Mouse (Mus musculus) forebrain, embryonic 16.5 days (tissue): ENCODE data around the gene Il22ra1. TPM values are rescaled to one million over a fixed set of nuclear protein-coding genes. Genes with fewer than 3 reads are reported as not detected.

ENCODE experiments used
- ATAC-seq: fragments of 200-750 bp; cut with Nextera tagmentation; 2 replicates; pipeline ENCODE4 v1.8.0; 2017; ENCODE audit warnings: mild to moderate bottlenecking, moderate library complexity
- H3K27ac ChIP-seq: fragments of 300-500 bp; sonication (generic); 2 replicates; pipeline ENCODE4 v1.5.1; 2014; ENCODE audit warnings: low read length, control low read depth
- H3K27me3 ChIP-seq: fragments of 300-500 bp; sonication (generic); replicated peaks from 2 replicates; pipeline ENCODE4 v1.6.1; 2014; ENCODE audit warnings: low read length; ENCODE audit not compliant: control insufficient read depth, insufficient read depth
- H3K36me3 ChIP-seq: fragments of 300-500 bp; sonication (generic); 2 replicates; pipeline ENCODE4 v1.6.1; 2014; ENCODE audit not compliant: control insufficient read depth, insufficient read depth
- H3K4me1 ChIP-seq: fragments of 300-500 bp; sonication (generic); replicated peaks from 2 replicates; pipeline ENCODE4 v1.6.1; 2014; ENCODE audit warnings: low read length; ENCODE audit not compliant: control insufficient read depth, insufficient read depth
- H3K4me2 ChIP-seq: fragments of 300-500 bp; sonication (generic); 2 replicates; pipeline ENCODE4 v1.6.1; 2014; ENCODE audit warnings: mild to moderate bottlenecking, low read length, control low read depth
- H3K4me3 ChIP-seq: fragments of 300-500 bp; sonication (generic); replicated peaks from 2 replicates; pipeline ENCODE4 v1.5.1; 2014; ENCODE audit warnings: mild to moderate bottlenecking, low read length, control low read depth
- H3K9ac ChIP-seq: fragments of 300-500 bp; sonication (generic); replicated peaks from 2 replicates; pipeline ENCODE4 v1.6.1; 2014; ENCODE audit warnings: low read depth, low read length, control low read depth
- H3K9me3 ChIP-seq: fragments of 300-500 bp; sonication (generic); 2 replicates; pipeline ENCODE4 v1.6.1; 2016; ENCODE audit warnings: low read length; ENCODE audit not compliant: control insufficient read depth
- WGBS: fragments of 180-500 bp; shearing (Covaris S2); extraction: QIAGEN DNeasy Blood & Tissue Kit; methylation state at CpG from one replicate; pipeline ENCODE4 v1.1.7; 2014; 5-methylcytosine and 5-hydroxymethylcytosine counted together
- polyA plus RNA-seq: library from polyadenylated mRNA; unstranded; fragments of >200 nt; fragmentation: Nextera tagmentation; extraction: Ambion mirVana; gene quantifications from 2 replicates; pipeline ENCODE4 v1.2.1, GENCODE M21; 2015

The Il22ra1 gene
- polyA plus RNA-seq, 1 experiment from 2014 or later, result not detected

DNA sequence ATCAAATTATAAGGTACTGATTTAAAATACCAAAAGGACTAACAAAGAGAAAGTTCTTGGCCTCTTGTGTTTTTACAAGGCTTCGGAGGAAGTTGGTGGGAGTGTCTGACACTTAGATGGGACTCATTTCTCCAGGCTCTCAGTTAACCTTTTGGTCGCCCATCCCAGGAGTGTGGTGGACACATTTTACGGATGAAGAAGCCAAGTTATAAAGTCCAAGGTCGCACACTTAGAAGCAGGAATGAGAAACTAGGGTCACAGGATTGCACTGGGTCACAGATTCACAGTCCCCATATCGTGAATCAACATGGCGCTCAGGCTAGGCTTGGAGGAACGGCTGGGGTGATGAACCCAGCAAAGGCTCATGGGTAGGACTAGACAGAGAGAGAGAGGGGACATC lies 33.6 kb downstream of the Il22ra1 start:
- 88% methylated on average over 7 of the region's 7 CpGs for WGBS
- Histone ChIP-seq H3K27me3 (no peaks in the 10 kb centered on the region), H3K4me2 (no peak overlapping the region)

DNA sequence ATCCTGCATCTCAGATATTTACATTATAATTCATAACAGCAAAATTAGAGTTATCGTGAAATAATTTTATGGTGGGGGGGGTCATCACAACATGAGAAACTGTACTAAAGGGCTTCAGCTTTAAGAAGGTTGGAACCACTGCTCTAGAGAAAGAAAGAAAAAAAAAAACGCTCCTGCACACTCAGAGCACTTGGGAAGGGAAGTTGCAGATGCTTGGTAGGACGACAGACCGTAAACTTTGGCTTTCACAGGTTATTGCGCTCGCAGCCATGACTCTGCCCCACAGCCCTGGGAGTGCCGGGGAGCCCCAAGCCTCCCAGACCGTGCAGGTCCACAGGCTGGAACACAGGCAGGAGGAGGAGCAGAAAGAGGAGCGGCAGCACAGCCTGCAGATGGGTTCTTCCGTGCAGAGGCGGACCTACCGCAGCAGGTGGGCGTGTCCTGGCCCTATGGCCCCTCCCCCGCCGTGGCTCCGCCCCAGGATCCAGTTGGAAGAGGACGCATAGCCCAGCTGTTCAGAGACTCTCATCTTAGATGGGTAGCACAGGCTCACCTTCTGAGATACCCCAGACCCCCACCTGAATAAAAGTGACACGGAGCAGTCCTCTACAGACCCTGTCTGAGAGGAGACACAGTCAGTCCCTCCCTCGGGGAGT lies 34.4 kb downstream of the Il22ra1 start:
- no peaks in the 10 kb centered on the region for H3K36me3 ChIP-seq
- H3K4me2 ChIP-seq, result peak overlapping the region; percentile 45
- H3K27ac ChIP-seq, result no peak overlapping the region
- no peak overlapping the region for H3K9ac ChIP-seq
- peak overlapping the region; percentile 21; the same call in 1 of the 2 replicates for H3K4me3 ChIP-seq
- H3K27me3 ChIP-seq, result no peaks in the 10 kb centered on the region
- peak; percentile 31 for ATAC-seq
- no peaks in the 10 kb centered on the region for H3K4me1 ChIP-seq
- no peaks in the 10 kb centered on the region for H3K9me3 ChIP-seq
- 8% methylated on average over 19 of the region's 19 CpGs for WGBS

More for the DNA sequence above, 33.6 kb downstream of the Il22ra1 start:
- Histone ChIP-seq H3K9ac (no peak overlapping the region), H3K27ac (no peak overlapping the region), H3K36me3 (no peaks in the 10 kb centered on the region), H3K9me3 (no peaks in the 10 kb centered on the region), H3K4me1 (no peaks in the 10 kb centered on the region), H3K4me3 (no peak overlapping the region)
- ATAC-seq, result no peak

DNA sequence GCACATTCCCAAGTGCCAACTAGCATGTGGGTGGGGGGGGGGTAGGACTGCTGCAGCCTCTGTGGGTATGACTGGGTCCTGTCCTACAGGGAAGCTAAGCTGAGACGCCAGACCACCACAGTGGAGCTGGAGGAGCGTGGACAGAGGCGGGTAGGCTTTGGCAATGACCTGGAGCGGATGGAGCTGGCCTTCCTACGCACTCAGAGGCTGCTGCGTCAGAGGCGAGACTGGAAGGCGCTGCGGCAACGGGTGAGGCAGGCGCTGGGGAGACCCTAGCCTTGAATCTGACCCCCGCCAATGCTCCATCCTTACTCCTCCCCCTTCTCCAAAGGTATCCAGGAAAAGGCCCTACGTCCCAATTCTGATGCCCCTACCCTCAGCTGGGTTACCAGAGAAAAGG lies 36.7 kb downstream of the Il22ra1 start:
- no peak overlapping the region for H3K9ac ChIP-seq
- H3K4me3 ChIP-seq, result no peak overlapping the region
- H3K4me1 ChIP-seq, result no peaks in the 10 kb centered on the region
- no peak overlapping the region for H3K4me2 ChIP-seq
- no peak for ATAC-seq
- no peak overlapping the region for H3K27ac ChIP-seq
- H3K27me3 ChIP-seq, result no peaks in the 10 kb centered on the region
- H3K9me3 ChIP-seq, result no peaks in the 10 kb centered on the region
- WGBS, result 89% methylated on average over 13 of the region's 13 CpGs
- H3K36me3 ChIP-seq, result no peaks in the 10 kb centered on the region

DNA sequence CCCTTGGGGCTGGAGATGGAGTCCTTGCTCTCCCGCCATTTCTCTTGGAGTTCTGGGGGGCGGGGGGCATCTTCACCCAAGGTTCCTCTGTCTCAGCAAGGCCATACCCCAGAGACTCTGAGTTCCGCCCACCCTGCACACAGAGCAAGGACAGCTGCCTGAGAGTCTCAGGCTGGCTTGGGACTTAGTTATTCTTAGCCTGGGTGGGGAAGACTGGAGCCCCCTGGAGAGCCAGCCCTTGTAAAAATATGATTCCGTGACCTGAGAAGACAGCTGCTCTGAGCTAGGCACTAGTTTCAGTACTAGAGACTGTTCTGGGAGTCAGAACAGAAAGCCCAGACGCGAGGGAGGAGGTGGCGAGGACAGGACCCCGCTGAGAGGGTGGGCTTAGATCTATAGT lies 37.7 kb downstream of the Il22ra1 start:
- no peak overlapping the region for H3K27ac ChIP-seq
- no peaks in the 10 kb centered on the region for H3K36me3 ChIP-seq
- no peak overlapping the region for H3K4me2 ChIP-seq
- H3K4me3 ChIP-seq, result no peak overlapping the region
- 86% methylated on average over 8 of the region's 8 CpGs for WGBS
- no peak overlapping the region for H3K9ac ChIP-seq
- no peak for ATAC-seq
- no peaks in the 10 kb centered on the region for H3K9me3 ChIP-seq
- H3K4me1 ChIP-seq, result no peaks in the 10 kb centered on the region
- H3K27me3 ChIP-seq, result no peaks in the 10 kb centered on the region

DNA sequence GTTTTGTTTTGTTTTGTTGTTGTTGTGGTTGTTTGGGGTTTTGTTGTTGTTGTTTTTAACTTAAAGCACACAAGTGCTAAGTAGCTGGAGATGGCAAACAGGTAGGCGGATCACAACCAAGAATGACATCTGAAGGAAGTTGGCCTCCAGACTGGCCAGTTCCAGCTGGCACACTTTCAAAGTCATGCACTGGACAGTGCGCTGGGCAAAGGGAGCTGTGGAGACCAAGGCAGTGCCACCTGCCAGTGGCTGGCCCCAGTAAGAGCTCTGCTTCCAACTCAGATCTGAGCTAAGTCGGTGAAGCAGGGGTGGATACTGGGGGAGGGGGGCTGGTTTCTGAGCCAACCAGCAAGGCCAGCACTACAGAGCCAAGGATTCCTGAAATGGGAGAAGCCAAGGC lies 39.0 kb downstream of the Il22ra1 start:
- Histone ChIP-seq H3K4me3 (no peak overlapping the region), H3K36me3 (no peaks in the 10 kb centered on the region), H3K27me3 (no peaks in the 10 kb centered on the region), H3K9ac (no peak overlapping the region), H3K27ac (no peak overlapping the region), H3K4me2 (no peak overlapping the region), H3K9me3 (no peaks in the 10 kb centered on the region), H3K4me1 (no peaks in the 10 kb centered on the region)
- 66% methylated on average over 3 of the region's 3 CpGs for WGBS
- ATAC-seq, result no peak

DNA sequence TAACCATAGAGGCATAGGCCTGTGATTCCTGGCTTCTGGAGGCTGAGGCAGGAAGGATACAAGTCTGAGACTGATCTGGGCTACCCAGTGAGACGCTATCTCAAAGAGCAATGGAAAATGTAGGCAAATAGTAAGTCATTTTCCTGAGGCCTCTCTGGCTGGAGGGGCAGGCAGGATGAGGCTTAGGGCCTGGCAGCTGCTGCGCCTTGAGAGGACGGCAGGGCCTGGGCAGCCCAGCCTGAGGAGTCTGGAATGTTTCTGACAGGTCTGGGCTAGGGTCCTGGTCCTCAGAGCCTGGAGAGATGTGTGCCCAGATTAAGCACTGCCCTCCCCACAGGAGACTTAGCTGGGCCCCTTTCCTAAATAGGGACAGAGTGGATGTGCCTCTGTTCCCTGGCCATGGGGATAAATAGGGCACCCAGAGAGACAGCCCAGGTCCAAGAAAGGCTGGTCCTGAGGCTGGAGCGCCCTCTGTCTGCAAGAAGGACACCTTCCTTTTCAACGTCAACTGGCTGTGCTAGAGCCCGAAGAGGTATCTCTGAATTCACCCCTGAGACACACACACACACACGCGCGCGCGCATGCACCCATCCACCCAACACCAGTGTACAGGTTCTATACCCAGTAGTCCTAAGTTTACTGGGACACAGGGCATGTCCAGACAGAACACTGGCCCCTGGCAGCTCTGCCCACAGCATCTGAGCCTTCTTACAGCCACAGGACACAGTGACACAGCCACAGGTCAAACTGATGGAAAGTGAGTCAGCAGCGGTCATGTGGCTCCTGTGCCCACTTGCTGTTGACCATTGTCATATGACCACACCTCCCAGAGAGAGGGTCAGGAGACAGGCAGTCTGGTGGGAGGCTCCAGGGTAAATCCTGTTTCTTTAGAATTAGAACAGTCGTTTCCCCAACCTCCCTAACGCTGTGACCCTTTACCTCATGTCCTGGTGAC lies 40.9 kb downstream of the Il22ra1 start:
- WGBS, result 65% methylated on average over 14 of the region's 14 CpGs
- H3K27ac ChIP-seq, result no peak overlapping the region
- no peak overlapping the region for H3K4me3 ChIP-seq
- no peak for ATAC-seq
- H3K9ac ChIP-seq, result no peak overlapping the region
- no peak overlapping the region for H3K4me2 ChIP-seq
- no peaks in the 10 kb centered on the region for H3K4me1 ChIP-seq
- no peaks in the 10 kb centered on the region for H3K9me3 ChIP-seq
- no peaks in the 10 kb centered on the region for H3K36me3 ChIP-seq
- no peaks in the 10 kb centered on the region for H3K27me3 ChIP-seq

DNA sequence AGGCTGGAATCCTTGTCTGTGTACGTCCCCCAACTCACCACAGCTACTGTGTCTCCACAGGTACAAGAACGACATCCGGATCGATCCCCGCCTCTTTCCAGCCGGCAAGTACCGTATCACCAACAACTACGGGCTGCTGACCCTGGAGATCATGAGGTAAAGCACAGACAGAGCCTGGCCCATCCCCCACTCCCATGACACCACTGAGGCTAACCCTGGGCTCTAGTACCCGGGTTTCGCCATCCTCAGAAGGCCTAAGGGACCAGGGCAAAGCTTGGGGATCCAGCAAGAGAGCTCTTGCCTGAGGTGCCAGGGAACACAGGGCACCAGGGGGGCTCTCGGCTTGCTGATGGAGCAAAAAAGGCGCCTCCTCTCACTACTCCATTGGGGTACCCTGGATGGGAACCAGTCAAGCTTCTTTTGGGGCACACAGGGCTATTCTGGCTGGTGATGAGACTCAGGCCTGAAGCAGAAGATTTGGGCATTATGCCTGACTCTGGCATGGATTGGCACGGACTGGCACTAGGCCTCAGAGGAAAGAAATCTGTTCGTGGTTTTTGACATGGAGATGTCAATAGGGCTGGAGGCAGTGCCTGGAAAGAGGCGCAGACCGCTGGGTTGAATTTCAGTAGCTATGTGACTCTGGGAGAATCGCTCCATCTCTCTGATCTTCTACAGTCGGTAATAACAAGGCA lies 42.8 kb downstream of the Il22ra1 start:
- no peak overlapping the region for H3K27ac ChIP-seq
- no peaks in the 10 kb centered on the region for H3K27me3 ChIP-seq
- no peak for ATAC-seq
- no peak overlapping the region for H3K4me3 ChIP-seq
- H3K9me3 ChIP-seq, result no peaks in the 10 kb centered on the region
- 84% methylated on average over 18 of the region's 18 CpGs for WGBS
- H3K4me2 ChIP-seq, result no peak overlapping the region
- H3K36me3 ChIP-seq, result no peaks in the 10 kb centered on the region
- no peak overlapping the region for H3K9ac ChIP-seq
- no peaks in the 10 kb centered on the region for H3K4me1 ChIP-seq

DNA sequence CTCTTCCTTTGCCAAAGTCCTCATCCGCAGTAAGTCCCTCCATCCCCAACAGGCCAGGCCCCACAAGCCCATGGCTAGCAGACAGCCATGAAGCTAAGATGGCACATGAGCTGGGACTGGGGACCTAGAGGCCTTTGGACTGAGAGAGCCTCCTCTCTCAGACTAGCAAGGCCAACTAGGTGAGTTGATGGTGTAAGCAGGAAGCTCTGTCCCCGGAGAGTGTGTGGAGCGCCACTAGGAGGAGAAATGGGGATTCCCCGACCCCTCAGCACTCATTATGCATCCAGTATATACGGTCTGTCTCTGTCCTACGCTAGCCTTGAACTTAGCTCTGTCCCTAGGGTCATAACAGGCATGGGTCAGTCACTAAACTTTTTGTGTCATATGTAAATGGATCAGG lies 43.6 kb downstream of the Il22ra1 start:
- no peak overlapping the region for H3K4me2 ChIP-seq
- H3K36me3 ChIP-seq, result no peaks in the 10 kb centered on the region
- H3K27me3 ChIP-seq, result no peaks in the 10 kb centered on the region
- no peak overlapping the region for H3K27ac ChIP-seq
- WGBS, result 88% methylated on average over 6 of the region's 6 CpGs
- H3K4me3 ChIP-seq, result no peak overlapping the region
- no peak overlapping the region for H3K9ac ChIP-seq
- no peaks in the 10 kb centered on the region for H3K4me1 ChIP-seq
- ATAC-seq, result no peak
- H3K9me3 ChIP-seq, result no peaks in the 10 kb centered on the region

DNA sequence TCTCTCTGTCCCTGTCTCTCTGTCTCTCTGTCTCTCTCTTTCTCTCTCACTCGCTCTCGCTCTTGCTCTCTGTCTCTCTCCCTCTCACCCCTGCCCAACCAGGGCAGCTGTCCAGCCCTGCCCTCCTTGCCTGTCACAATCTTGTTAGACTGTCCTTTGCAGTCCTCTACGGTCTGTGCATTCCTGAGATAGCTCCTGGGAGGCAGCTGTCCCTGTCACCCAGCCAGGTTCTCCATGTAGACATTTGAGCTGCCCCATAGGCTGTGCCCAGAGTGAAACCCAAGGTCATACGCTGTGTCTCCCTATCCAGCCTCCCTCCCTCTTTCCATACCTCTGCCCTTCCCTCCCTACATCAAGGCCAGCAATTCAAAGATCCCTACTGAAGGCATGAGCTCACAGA lies 44.7 kb downstream of the Il22ra1 start:
- Histone ChIP-seq H3K4me1 (no peaks in the 10 kb centered on the region), H3K27ac (no peak overlapping the region), H3K4me3 (no peak overlapping the region), H3K9me3 (no peaks in the 10 kb centered on the region), H3K36me3 (no peaks in the 10 kb centered on the region), H3K27me3 (no peaks in the 10 kb centered on the region), H3K9ac (no peak overlapping the region), H3K4me2 (no peak overlapping the region)
- WGBS, result 80% methylated on average over 4 of the region's 4 CpGs
- ATAC-seq, result no peak
